Mouse (Mus musculus) kidney, adult 18-20 months (tissue): ENCODE measurements around the gene Gm20388.

Experiments used
- DNase-seq: peaks from one replicate; pipeline ENCODE4 v3.0.0; 2021

The Gm20388 gene

DNA sequence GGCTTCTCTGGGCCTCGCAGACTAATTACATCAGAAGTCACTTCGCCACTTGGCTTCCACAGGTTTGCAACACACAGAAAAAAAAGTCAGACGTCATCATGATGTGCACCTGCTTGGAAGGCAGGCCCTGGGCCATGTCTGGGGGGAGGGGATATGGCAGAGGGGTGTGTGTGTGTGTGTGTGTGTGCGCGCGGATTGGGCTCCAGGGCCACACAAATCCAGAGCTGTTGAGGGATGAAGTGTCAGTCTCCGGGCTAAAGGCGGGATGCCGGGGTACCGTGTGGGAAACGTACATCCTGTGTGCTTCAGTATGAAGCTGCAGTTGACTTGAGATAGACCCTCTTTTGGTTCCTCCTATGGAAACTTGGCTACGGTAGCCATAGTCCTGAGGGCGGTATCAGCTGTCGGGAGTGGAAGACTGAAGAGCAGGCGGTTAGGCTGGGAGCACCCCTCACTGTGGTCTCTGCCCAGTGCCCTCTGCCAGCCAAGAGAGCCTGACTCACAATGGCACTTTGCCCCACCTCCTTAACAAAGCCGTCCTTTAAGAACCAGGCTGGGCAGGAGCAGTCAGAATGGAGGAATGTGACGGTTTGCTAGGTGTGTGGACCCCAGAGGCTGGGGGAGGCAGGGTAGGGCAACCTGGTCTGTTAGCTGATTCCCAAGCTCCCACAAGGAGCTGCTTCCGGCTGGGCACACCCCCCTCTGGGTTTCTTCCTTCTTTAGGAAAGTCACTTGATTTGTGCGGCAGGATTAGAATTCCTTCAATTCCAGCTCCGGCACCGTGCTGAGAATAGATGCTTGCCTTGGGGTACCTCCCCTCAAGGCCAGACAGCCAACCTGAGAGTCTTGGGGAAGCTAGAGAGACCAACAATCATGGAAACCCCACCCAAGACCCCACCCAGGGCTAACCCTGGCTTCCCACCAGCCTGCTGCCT lies 721.1 kb downstream of the Gm20388 start:
- no peak for DNase-seq

DNA sequence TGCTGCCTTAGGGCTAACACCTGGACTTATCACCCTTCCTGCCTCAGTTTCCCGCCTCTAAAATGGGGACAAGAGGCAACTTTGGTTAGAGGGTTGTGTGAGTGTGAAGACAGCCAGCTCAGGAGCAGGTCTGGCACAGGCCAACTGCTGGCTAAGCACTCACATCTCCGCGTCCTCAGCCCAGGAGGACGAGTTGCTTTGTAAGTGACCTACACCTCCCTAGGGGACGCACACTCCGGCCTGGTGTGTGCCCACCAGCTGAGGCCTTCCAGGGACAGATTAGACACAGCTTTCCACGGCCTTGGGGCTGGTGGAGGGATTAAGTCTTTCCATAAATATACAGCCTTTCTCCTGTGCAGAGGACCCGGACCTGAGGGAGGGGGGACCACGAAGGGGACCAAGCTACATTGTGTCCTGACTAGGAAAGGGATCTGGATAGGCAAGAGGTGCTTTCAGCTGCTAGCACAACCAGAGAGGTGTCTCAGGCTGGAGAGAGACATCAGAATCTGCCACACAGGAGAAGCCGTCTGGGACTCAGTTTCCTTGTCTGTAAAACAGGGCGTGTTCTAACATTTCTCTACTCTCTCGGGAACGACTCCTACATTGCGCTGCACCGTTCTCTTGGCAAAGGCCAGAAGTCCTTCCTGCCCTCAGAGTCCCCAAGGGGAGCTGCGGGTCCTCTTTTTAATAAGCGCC lies 722.5 kb downstream of the Gm20388 start:
- no peak for DNase-seq

DNA sequence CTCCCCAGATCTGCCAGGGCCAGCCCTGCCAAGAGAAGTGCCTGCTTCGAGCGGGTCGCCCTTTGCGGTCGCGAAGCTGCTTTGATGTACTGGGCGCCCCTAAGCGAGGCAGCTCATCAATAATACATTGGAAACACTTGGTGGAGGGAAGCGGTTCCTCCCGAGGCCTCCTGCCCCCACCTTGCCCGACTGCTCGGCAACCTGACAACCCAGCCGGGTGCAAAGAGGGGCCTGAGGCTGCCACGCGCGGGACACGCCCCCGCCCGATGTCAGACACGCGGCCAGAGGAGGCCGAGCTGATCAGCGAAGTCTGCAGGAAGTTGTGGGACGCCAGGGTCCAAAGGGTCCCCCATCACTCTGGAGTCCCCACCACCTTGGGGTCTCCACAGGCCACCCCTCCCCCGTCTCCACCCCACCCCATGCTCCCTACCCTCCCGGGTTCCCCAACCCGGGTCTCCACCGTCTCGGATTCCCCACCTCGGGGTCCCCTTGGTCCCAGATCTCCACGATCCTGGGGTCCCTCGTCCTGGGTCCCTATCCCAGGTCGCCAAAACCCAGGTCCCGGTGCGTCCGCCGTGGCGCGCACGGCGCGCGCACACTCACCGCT lies 723.1 kb downstream of the Gm20388 start:
- peak; percentile 18 for DNase-seq

DNA sequence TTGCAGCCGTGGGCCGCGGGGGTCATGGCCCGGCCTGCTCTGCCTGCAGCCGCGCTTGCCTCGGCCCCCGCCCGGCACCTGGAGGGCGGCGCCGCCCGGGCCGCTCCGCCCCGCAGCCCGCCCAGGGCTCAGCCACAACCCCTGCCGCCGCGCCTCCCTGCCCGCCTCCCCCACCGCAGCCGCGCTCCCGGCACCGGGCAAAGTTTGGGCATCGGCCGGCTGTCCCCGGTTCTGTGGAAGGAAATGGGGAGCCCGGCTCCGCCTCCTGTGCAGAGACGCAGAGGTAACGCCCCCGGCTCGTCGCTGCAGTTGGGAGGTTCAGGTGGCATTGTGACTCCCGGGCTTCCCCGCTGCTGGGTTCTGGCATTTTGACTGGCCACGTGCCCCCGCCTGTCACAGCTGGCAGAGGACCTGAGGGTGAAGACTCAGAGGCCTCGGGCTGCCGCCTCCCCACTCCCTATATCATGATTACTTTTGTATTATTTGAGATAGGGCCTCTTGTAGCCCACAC lies 723.7 kb downstream of the Gm20388 start:
- peak; percentile 80 for DNase-seq

DNA sequence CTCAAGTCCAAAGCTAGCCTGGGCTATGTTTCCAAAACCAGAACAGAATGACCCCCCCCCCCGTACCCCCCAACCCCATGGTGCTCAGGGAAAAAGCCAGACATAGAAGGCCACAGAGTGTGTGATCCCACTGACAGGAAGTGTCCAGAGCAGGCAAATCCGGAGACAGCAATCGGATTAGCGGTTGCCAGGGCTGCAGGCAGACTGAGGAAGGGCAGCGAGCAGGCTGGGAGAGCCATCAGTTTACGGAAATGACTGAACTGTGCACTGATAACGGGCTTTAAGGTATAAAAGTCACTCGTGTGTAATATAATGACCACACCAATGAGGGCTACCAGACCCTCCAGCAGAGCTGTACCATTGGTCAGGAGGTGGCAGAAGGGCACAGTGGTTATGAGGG lies 730.6 kb downstream of the Gm20388 start:
- no peak for DNase-seq

DNA sequence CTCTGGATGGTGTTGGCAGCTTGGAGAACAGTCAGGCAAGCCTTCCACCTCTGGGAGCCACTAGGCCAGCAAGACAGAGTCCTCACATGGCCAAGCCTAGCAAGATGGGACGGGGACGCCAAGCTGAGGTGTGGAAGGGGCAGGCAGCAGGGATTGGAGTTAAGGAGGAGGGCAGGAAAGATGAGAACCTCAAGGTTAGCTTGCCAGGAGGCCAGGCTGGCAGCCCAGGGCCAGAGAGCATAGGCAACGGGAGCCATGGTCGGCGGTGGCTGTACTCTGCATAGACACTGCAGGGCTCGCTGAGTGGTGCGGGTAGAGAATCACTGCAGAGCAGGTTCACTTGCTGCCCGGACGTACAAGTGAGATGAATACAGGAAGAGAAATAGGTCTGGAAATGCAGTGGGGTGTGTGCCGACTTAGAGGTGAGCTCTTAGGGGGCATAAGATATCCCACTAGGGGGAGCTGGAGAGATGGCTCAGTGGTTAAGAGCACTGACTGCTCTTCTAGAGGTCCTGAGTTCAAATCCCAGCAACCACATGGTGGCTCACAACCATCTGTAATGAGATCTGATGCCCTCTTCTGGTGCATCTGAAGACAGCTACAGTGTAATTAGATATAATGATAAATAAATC lies 731.5 kb downstream of the Gm20388 start:
- no peak for DNase-seq

DNA sequence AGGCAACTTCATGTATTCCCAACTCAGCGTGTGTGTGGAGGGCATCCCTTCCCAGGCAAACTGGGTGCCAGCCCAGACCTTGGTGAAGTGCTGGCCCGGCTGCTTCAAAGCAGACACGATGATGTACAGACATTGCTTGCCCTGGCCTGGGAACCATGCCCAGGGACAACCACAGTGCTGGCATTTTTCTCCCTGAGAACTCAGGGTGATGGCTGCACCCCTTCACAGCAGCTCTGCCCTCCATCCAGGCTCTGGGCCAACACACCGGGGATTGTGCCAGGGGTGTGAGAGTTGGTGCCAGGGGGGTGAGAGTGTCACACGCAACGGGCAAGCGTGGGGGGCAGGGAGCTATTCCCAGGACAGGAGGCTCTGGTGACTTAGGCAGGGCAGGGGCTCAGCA lies 734.0 kb downstream of the Gm20388 start:
- DNase-seq = peak; percentile 35

DNA sequence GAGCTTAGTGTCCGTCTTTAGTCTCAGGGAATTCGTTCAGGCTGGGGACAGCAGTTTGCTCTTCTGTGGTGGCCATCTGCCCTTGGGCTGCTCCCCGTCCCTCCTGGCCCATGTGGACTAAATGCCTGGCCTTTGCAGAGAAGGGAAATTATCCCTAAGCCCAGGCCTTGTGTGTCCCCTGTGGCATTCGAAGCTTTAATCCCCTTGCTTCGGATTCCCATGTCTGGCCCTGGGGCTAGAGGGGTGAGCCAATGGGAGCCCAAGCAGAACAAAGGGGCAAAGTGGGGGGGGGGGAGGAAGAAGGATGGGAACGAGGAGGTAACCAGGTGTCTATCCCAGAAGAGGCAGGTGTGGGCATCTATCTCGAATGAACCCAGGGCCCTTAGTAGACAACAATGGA lies 736.9 kb downstream of the Gm20388 start, which contains the start of gene 1190005I06Rik:
Gene 1190005I06Rik (minus strand): TSS at position 101 of the 400 bp plus-strand sequence.
- DNase-seq = no peak

DNA sequence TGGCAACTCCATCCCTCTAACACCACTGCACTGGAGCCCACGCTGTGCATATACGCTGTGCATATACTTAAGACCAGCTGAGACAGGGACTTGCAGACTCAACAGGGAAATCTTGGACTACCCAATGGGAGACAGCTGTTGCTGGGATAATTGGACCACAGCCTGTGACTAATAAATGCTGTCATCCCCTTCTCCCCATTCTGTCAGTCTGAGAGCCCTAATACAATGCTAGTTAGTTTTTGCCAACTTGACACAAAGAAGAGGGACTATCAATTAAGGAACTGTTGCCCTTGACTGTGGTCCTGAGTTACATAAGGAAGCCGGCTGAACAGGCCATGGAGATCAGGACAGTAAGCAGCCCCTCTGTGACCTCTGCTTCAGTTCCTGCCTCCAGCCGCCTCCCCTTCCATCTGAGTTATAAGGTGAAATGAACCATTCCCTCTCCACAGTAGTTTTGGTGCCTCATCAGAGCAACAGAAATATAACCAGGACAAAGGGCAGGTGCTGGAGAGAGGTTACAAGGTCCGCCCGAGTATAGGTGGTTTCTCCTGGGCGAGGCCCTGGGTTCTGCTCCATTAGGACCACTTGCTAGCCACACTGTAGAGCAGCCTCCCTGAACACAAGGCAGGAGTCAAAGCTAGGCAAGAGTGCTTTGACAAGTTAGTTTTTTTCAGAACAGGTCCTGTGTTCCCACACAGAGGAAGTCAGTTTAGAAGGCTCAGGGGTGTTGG lies 745.8 kb downstream of the Gm20388 start:
- no peak for DNase-seq

DNA sequence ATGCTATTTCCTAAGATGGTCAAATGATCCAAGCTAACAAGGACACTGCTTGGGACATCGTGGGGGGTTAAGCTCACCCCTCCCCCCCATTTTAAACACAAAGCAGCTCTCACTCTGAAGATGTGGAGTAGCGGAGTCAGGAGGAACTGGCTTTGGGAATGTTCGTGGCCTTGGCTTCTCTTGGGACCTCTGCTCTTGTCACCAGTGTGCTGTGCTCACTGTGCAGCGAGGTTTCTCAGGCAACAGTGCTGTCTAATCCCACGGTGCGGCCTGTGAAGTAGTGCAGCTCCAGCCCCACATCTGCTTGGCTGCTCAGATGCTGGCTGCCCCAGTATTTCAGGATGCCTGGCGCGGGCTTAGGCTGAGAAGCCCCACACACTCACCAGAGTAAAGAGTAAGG lies 746.8 kb downstream of the Gm20388 start:
- DNase-seq = no peak

DNA sequence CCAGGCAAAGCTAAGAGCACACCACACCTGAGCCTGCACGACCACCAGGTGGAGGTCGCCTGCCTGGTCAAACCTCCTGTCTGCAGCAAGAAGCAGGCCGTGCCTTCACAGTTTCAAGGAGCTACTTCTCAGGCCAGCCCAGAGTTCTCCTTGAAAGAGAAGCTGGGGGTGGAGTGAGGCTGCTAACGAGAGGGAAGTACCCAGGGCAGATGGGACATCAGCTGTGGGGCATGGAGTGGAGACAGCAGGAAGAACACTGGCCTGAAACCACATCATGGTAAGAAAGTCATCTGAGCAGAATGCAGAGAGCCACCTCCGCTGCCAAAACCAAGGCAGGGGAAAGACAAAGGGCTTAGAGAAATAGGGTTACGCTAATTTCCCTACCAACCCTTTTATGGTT lies 753.9 kb downstream of the Gm20388 start:
- no peak for DNase-seq

DNA sequence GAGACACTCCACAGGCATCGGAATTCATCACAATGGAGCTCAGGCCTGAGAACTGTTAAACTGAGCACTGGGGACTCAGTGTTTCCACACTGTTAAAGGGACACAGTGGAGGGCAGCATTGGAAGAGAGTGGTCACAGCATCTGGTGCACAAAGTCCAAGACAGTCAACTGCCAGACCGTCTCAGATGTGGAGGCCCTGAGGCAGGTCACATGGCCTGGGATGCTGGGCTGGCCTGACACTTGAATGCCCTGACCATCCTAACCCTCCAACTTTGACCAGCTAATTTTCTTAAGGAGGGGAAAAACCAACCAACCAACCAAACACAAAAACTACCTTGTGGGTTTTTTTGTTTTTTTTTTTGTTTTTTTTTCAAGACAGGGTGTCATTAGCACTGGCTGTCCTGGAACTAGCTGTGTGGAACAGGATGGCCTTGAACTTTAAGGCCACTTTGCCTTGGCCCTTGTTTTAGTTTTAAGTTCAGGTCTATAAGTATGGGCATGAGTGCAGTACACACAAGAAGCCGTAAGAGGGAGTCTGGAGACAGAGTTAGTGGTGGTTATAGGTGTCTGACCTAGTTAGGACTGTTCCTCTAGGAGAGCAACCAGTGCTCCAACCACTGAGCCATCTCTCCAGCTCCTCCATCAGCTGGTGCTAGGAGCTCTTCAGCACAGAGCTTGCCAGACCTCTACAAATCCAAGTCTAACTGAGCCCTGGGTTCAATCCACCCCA lies 755.2 kb downstream of the Gm20388 start:
- no peak for DNase-seq

DNA sequence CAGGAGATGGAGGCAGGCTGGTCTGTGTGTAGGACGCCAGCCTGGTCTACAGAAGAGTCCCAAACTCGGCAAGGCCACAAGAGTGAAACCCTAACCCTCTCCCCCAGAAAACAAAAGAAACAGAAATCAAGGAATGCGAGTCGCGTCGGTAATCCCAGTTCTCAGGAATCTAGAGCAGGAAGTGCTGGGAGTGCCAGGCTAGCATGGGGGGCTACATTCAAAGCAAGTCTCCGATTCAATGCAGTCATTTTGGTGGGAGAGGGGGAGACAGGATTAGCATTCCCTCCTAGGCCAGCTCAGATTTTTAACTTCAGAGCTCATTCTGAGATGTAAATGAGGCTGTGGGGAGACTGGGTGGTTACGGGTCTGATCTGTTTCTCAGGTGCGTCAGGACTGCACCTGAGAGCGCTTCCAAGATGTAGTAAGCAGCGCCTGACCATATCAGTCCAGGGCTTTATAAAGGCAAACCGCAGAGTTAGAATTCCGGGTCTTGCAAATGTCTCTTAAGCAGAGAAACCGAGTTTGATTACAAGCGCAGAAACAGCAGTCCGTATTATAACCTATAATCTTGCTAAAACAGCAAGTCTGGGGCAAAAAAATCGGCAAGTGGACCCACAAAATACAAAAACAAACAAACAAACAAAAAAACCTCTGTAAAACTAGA lies 756.3 kb downstream of the Gm20388 start:
- DNase-seq = no peak

DNA sequence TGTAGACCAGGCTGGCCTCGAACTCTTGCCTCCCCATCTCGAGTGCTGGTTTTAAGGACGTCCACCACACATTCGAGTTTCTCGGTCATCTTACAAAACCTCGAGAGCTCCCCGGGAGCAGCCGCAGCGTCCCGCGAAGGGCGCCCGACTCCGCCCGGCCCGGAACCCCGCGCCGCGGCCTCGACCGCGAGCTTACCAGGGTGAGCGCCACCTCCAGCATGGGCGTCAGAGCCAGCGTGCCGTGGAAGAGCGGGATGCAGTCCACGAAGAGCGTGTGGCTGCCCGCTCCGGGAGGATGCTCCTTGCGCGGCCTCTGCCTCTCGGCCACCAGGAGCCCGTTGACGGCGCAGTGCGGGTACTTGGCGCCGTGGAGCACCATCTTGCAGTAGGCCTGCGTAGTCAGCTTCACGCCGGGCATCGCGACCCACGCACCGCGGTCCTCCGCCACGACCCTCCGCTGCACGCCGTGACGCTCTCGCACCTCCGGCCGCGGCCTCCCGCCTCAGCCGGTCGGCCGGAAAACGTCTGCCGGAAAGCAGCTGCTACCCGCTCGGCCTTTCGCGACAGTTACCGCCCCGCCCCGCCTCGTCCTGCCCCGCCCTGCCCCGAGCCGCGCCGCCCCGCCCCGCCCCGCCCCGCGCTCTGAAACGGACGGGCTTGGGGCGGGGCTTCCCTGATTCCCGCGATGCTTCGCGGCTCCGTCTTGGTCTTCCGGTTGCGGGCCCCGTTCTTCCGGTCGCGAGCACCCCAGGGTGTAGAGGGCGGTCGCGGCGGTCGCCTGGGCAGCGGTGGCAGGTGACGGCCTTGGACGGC lies 757.1 kb downstream of the Gm20388 start, which contains the start of the genes Gm27021 and Cox4i1:
Gene Gm27021 (minus strand): TSS at position 519 of the 813 bp plus-strand sequence.
Gene Cox4i1 (plus strand): TSS at position 662 of the 813 bp plus-strand sequence.
- peak; percentile 92 for DNase-seq

DNA sequence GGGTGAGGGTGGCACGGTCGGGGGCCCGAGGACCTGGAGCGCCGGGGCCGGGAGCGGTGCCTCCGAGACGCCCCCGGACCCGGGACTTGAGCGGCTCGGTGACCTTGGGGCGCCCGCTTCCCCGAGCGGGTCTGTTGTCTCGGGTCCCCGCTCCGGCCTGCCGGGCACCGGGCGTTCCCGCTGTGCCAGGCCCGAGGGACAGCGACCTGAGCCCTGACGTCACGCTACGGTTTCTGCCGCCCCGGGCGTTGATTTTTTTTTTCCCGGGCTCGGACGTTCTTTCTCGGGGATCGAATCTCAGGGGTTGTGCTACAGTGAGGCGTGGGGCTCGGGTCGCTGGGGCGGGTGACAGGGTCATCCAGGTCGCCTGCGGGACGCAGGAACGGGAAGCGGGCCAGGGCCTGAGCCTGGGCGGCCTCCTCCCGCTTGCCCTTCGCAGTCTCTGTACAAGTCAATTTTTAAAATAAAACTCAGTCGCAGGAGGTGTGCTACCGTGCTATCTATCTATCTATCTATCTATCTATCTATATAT lies 757.8 kb downstream of the Gm20388 start, which contains the start of gene Emc8:
Gene Emc8 (minus strand): TSS at position 200 of the 532 bp plus-strand sequence.
- DNase-seq = no peak

DNA sequence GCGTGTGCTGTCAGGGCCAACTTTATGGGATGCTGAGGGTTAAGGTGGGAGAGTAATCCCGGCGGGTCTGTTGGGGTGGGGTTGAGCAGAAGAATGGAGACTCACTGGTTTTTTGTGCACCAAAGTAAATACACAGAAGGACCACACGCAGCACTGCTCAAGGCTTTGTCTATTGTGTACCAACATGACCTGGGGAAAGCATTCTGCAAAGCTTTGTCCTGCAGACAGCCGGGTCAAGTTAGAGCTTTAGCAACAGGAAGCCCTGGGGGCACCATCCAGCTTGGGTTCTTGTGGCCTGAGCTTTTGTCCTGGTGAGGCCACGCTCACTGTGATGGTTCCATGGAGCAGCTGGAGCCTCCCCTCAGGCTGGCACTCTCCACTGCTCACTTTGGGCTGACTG lies 761.1 kb downstream of the Gm20388 start:
- no peak for DNase-seq

DNA sequence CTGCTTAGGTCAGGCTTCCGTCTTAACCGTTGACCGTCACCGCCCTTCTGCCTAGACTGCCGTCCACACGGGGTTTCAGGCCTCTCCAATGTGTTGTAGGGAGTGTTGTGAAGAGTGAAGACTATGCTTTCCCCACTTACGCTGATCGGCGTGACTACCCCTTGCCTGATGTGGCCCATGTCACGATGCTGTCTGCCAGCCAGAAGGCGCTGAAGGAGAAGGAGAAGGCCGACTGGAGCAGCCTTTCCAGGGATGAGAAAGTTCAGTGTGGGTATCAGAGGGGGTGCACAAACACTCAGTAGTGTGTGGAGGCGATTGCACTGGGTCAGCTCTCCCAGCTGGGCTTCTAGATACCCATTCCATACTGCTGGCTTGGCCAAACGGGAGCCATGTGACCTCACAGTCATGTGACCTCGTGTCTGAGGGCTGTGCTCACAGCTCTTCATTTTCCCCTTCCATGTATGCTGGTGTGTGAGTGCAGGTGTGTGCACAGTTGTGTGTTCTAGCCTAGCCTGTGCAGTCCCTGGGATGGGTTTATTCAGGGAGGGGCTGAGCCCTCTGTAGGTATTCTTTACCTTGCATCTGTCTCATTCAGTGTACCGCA lies 762.1 kb downstream of the Gm20388 start:
- DNase-seq = no peak

DNA sequence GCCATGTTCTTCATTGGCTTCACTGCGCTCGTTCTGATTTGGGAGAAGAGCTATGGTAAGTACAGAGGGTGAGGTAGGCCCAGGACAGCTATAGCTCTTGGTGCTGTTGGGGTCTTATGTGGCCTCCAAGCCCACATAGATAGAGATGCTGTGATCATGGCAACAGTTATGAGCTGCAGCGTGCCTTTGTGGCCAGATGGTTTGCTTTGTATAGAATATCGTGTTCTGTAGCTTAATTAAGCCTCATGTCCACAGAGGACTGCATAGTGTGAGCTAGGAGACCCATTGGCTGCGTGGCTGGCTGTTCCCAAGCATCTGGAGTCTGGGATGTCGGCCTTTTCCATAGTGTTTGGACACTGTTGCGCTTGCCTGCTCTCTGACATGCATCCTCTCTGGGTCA lies 762.7 kb downstream of the Gm20388 start:
- DNase-seq = no peak

DNA sequence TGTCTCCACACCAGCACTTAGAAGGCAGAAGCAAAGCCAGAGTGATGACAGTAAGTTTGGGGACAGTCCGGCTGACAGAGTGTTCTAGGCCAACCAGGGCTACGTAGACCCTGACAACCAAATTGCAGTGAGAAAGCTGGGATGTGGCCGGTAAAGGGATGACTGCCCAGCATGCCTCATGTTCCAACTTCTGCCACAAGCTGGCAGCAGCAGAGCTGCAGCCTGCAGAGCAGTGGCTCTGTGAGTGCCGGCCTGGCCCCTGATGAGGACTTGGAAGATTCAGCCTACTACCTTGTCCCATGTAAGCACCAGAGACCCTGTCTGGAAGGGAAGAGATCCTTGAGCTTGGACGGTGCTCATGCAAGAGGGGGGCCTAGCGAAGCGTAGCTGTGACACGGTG lies 765.1 kb downstream of the Gm20388 start:
- DNase-seq = no peak
